Mouse (Mus musculus) lung, adult 2 months (tissue): ENCODE data around the gene Trim39.

ENCODE experiments used
- CTCF ChIP-seq: fragments of 200-500 bp; IDR thresholded peaks from 2 replicates; pipeline ENCODE4 v1.5.1; 2011; ENCODE audit warnings: mild to moderate bottlenecking, low read length, control low read depth; ENCODE audit not compliant: insufficient read depth
- POLR2A ChIP-seq: fragments of 200-500 bp; IDR thresholded peaks from 2 replicates; pipeline ENCODE4 v1.6.1; 2011; ENCODE audit warnings: low read depth, mild to moderate bottlenecking, control low read depth, low read length, borderline replicate concordance; ENCODE audit errors: extremely low read depth

DNA sequence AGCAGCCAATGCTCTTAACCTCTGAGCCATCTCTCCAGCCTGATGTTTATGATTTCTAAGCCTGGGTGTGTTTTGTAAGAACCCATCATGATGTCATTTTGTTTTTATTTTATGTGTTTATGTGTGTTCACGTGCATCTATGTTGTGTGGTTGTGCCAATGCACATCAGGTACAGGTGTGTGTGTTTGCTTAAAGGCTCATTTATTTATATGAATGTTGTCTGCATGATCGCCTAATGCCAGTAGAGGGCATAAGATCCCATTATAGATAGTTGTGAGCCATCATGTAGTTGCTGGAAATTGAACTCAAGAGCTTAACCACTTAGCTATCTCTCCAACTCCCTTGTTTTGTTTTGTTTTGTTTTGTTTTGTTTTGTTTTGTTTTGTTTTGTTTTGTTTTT lies 26.3 kb downstream of the Trim39 start:
- TF ChIP-seq CTCF, result no peak
- TF ChIP-seq POLR2A, result no peak
